Mouse (Mus musculus) E14TG2a.4 (cell line): Measurements from ENCODE around the gene Vamp1.

Experiments used
- CTCF ChIP-seq: conservative IDR thresholded peaks from 2 replicates; pipeline ENCODE4 v1.5.1; 2014; ENCODE audit warnings: low read length
- NANOG ChIP-seq: IDR thresholded peaks from 2 replicates; pipeline ENCODE4 v1.6.1; 2014; ENCODE audit warnings: borderline replicate concordance, low read length, mixed read lengths

GRCm38 (mm10) chr6:125232045-125232437 is 16.7 kb downstream of the Vamp1 start:
- TF ChIP-seq CTCF: no peak
- no peak for TF ChIP-seq NANOG
